Mouse (Mus musculus): ENCODE data around the gene Zc3h7b. TPM values are rescaled to one million over a fixed set of nuclear protein-coding genes. Genes with fewer than 3 reads are reported as not detected.

Zc3h7b gene
- polyA plus RNA-seq, 1 experiment from 2014 or later = 13.9 TPM

DNA sequence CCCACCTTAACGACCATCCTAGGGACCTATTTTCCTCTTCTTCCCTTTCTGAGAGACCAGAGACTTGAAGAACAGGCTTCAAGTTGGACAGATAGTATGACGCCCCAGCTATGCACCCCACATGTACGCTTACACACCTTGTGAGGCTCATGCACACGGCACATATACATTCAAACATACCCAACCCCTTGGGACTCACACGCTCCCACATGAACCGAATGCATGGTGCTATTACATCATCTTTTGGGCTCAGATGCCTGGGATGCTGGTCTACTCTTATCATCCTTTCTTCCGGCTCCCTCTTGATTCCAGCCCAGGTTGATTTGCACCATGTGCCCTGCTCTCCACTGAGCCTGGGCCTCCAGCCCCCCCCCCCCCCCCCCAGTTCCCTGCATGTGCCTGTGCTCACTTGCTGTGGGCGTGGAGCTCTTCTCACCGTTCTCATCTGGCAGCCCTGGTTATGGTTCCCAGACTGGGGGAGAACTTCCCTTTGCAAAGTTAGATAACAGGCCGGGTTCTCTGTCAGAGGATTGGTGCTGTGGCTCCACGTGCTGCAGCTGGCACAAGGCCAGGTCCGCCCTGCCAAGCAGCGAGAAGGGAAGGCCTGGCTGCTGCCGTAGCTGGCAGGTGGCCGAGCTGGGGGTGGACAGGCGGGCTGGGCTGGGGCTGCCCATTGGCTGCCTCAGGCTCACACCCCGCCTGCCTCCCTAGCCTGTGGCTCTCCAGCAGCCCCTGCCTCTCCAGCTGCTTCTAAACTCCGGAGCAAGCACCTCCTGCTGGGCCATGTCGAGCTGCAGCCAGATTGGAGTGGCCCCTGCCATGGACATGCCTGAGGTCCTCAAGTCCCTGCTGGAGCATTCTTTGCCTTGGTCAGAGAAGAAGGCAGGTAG is 57.4 kb downstream of the Zc3h7b start, which contains the start of gene Tef:
Gene Tef (plus strand): TSS at position 421 of the 890 bp plus-strand sequence.
- peak; percentile 75 for TF ChIP-seq CTCF (IDR thresholded peaks at IDR 0.05)
- peak; percentile 76 for TF ChIP-seq EP300 (IDR thresholded peaks at IDR 0.05)
- 11% methylated on average over 19 of the region's 19 CpGs for WGBS
- no peaks in the 10 kb centered on the region for H3K36me3 ChIP-seq (ENCODE audit: insufficient read depth, low read length)
- ATAC-seq (peak; percentile 94), DNase-seq (ENCODE audit: low spot score) (peak; percentile 99)
- peak within 1 kb of the TSS; percentile 60 for H3K4me2 ChIP-seq (replicated peaks; ENCODE audit: low read depth, low read length)
- H3K9me3 ChIP-seq (ENCODE audit: low read length) = no peaks in the 10 kb centered on the region
- peak within 1 kb of the TSS; percentile 53 for H3K9ac ChIP-seq (replicated peaks; ENCODE audit: low read depth)
- peaks cover 39% of the 10 kb centered on the region for H3K4me1 ChIP-seq (ENCODE audit: insufficient read depth, low read depth, low read length)
- H3K4me3 ChIP-seq (ENCODE audit: low read depth, low read length) = peak within 1 kb of the TSS; percentile 32
- peak within 1 kb of the TSS; percentile 99 for H3K27ac ChIP-seq (ENCODE audit: low read length)
- H3K27me3 ChIP-seq (replicated peaks; ENCODE audit: insufficient read depth, low read length) = no peaks in the 10 kb centered on the region

DNA sequence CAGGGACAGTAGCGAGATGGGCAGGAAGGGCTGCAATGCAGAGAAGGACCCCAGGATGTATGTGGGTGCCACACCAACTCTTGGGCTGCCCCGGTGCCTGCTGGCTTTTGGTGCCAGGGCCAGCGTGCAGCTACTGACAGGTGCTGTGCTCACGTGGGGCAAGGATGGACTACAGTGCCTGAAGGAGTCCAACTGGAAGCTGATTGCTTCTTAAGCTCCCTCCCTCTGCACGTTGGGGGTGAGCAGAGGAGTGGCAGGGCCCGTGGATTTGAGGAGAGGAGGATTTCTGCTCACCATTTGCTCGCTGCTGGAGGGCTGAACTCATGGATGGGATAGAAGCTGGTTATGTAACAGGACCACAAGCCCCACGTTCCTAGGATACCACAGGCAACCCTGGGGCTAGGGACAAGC is 58.1 kb downstream of the Zc3h7b start:
- H3K27ac ChIP-seq (ENCODE audit: low read length) = peak overlapping the region; percentile 99
- H3K36me3 ChIP-seq (ENCODE audit: insufficient read depth, low read length) = no peaks in the 10 kb centered on the region
- 3% methylated on average over 8 of the region's 8 CpGs for WGBS
- TF ChIP-seq CTCF (IDR thresholded peaks at IDR 0.05) = no peak
- TF ChIP-seq EP300 (IDR thresholded peaks at IDR 0.05) = no peak
- ATAC-seq = peak; percentile 43
- H3K4me1 ChIP-seq (ENCODE audit: insufficient read depth, low read depth, low read length) = peaks cover 40% of the 10 kb centered on the region
- peak overlapping the region; percentile 32 for H3K4me3 ChIP-seq (ENCODE audit: low read depth, low read length)
- H3K4me2 ChIP-seq (replicated peaks; ENCODE audit: low read depth, low read length) = peak overlapping the region; percentile 60
- DNase-seq (ENCODE audit: low spot score) = peak; percentile 62
- H3K9ac ChIP-seq (replicated peaks; ENCODE audit: low read depth) = peak overlapping the region; percentile 53
- H3K27me3 ChIP-seq (replicated peaks; ENCODE audit: insufficient read depth, low read length) = no peaks in the 10 kb centered on the region
- no peaks in the 10 kb centered on the region for H3K9me3 ChIP-seq (ENCODE audit: low read length)

DNA sequence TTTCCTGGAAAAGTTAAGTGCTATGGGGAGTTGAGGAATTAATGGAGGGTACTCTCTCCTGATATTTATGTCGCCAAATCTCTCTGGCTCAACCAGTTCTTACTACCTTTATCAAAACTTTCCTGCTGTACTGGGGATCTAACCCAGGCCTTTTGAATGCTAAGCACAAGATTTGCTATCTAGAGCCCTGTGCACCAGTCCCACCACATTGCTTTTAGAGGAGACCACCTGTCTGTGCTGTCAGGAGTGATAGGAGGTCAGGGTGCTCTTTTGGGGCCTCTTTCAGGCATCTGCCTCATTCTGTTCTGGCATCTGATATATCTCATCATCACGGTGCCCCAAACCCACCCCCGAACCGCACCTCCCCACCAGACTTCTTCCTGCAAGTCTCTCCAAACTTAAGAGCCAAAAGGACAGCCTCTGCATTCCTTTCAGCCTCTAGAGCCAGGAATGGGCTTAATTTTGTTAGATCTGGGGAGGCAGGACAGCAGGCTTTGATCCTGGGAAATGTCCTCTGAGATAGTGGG is 58.6 kb downstream of the Zc3h7b start:
- Histone ChIP-seq H3K27me3 (replicated peaks; ENCODE audit: insufficient read depth, low read length) (no peaks in the 10 kb centered on the region), H3K36me3 (ENCODE audit: insufficient read depth, low read length) (no peaks in the 10 kb centered on the region), H3K9ac (replicated peaks; ENCODE audit: low read depth) (peak overlapping the region; percentile 53), H3K4me1 (ENCODE audit: insufficient read depth, low read depth, low read length) (peaks cover 38% of the 10 kb centered on the region), H3K9me3 (ENCODE audit: low read length) (no peaks in the 10 kb centered on the region), H3K27ac (ENCODE audit: low read length) (peak overlapping the region; percentile 99), H3K4me3 (ENCODE audit: low read depth, low read length) (peak overlapping the region; percentile 32), H3K4me2 (replicated peaks; ENCODE audit: low read depth, low read length) (peak overlapping the region; percentile 60)
- TF ChIP-seq CTCF (IDR thresholded peaks at IDR 0.05) (no peak), EP300 (IDR thresholded peaks at IDR 0.05) (no peak)
- DNase-seq (ENCODE audit: low spot score) = no peak
- WGBS = 46% methylated on average over 4 of the region's 4 CpGs
- no peak for ATAC-seq

DNA sequence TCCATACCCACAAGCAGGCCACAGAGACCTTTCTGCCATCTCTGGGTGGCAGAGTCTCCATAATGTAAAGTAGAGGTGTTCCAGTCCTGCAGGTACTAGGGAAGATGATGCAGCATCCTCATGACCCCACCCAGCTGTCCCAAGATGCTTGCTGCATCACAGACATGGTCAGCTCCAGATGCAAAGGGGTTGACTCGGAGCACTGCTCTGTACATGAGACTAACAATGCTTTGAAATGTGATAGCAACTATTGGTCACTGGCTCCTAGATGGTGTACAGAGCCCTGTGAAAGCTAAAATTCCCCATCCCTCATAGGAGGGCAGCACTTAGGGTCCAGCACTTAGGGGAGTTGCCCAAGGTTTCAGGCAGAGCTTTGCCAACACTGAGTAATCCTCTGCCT is 59.3 kb downstream of the Zc3h7b start:
- Histone ChIP-seq H3K9ac (replicated peaks; ENCODE audit: low read depth) (peak overlapping the region; percentile 53), H3K27ac (ENCODE audit: low read length) (peak overlapping the region; percentile 99), H3K4me2 (replicated peaks; ENCODE audit: low read depth, low read length) (peak overlapping the region; percentile 60), H3K9me3 (ENCODE audit: low read length) (no peaks in the 10 kb centered on the region), H3K4me1 (ENCODE audit: insufficient read depth, low read depth, low read length) (peaks cover 44% of the 10 kb centered on the region), H3K36me3 (ENCODE audit: insufficient read depth, low read length) (no peaks in the 10 kb centered on the region), H3K27me3 (replicated peaks; ENCODE audit: insufficient read depth, low read length) (no peaks in the 10 kb centered on the region), H3K4me3 (ENCODE audit: low read depth, low read length) (no peak overlapping the region)
- DNase-seq (ENCODE audit: low spot score) (no peak), ATAC-seq (no peak)
- WGBS = 83% methylated on average over 1 of the region's 1 CpGs
- no peak; the same call in 1 of the 2 replicates for TF ChIP-seq EP300 (IDR thresholded peaks at IDR 0.05)

DNA sequence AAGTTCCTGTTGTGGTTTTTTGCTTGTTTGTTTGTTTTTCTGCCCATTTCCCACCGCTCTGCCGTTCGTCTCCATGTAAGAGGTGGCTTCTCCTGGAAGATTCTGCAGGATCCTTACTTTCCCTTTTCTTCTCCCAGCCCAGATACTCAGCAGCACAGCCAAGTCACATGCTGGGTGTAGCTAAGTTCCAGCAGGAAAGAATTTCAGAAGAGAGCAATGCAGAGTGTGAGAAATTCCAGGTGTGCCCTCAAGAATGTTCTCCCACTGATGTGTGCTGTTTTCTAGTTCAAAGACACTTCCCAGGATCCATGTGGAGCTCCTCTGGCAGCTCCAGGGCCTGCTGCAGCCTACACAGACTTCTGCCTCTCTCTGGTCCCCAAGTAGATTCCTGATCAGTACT is 60.0 kb downstream of the Zc3h7b start:
- ATAC-seq = peak; percentile 1; the same call in 1 of the 2 replicates
- H3K36me3 ChIP-seq (ENCODE audit: insufficient read depth, low read length) = no peaks in the 10 kb centered on the region
- DNase-seq (ENCODE audit: low spot score) = peak; percentile 71
- no peak overlapping the region for H3K4me3 ChIP-seq (ENCODE audit: low read depth, low read length)
- no peaks in the 10 kb centered on the region for H3K27me3 ChIP-seq (replicated peaks; ENCODE audit: insufficient read depth, low read length)
- H3K9ac ChIP-seq (replicated peaks; ENCODE audit: low read depth) = no peak overlapping the region
- no peak for TF ChIP-seq CTCF (IDR thresholded peaks at IDR 0.05)
- peak; percentile 91 for TF ChIP-seq EP300 (IDR thresholded peaks at IDR 0.05)
- no peaks in the 10 kb centered on the region for H3K9me3 ChIP-seq (ENCODE audit: low read length)
- H3K4me1 ChIP-seq (ENCODE audit: insufficient read depth, low read depth, low read length) = peaks cover 49% of the 10 kb centered on the region
- 54% methylated on average over 3 of the region's 3 CpGs for WGBS
- peak overlapping the region; percentile 99 for H3K27ac ChIP-seq (ENCODE audit: low read length)
- H3K4me2 ChIP-seq (replicated peaks; ENCODE audit: low read depth, low read length) = 0 out of 2 replicates have a peak overlapping the region, but pooled peaks have one; percentile 60

DNA sequence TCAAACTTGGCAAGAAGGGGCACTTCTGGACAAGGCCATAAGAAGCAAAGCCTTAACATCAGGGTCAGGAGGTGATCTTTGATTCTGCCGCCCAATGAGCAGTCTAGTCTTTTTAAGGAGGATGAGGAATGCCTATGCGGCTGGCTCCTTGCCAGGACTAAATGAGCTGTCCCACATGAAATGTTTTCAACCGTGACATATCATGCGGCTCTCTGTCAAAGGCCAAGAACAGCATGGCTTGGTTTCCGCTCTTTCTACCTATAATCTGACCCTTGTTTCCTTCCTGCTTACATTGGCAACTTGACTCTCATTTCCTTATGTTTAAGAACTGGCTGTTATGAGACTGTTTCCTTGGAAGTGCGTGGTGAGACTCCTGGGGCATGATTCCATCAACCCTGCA is 60.8 kb downstream of the Zc3h7b start:
- Histone ChIP-seq H3K36me3 (ENCODE audit: insufficient read depth, low read length) (no peaks in the 10 kb centered on the region), H3K27me3 (replicated peaks; ENCODE audit: insufficient read depth, low read length) (no peaks in the 10 kb centered on the region), H3K9ac (replicated peaks; ENCODE audit: low read depth) (no peak overlapping the region), H3K27ac (ENCODE audit: low read length) (peak overlapping the region; percentile 99), H3K4me3 (ENCODE audit: low read depth, low read length) (no peak overlapping the region), H3K4me2 (replicated peaks; ENCODE audit: low read depth, low read length) (no peak overlapping the region), H3K9me3 (ENCODE audit: low read length) (no peaks in the 10 kb centered on the region), H3K4me1 (ENCODE audit: insufficient read depth, low read depth, low read length) (peaks cover 49% of the 10 kb centered on the region)
- DNase-seq (ENCODE audit: low spot score) (peak; percentile 83), ATAC-seq (no peak)
- TF ChIP-seq CTCF (IDR thresholded peaks at IDR 0.05) = no peak
- peak; percentile 89 for TF ChIP-seq EP300 (IDR thresholded peaks at IDR 0.05)
- WGBS = 16% methylated on average over 6 of the region's 6 CpGs

All from lung, postnatal 0 days (tissue).